Mouse (Mus musculus) midbrain, postnatal 0 days (tissue): Measurements from ENCODE around the gene Otx2. TPM values are rescaled to one million over a fixed set of nuclear protein-coding genes. Genes with fewer than 3 reads are reported as not detected.

ENCODE experiments used
- ATAC-seq: fragments of 200-750 bp; cut with Nextera tagmentation; 2 replicates; pipeline ENCODE4 v1.8.0; 2017; ENCODE audit warnings: moderate number of reproducible peaks, mild to moderate bottlenecking, moderate TSS enrichment, moderate library complexity; ENCODE audit not compliant: low FRiP score
- DNase-seq: peaks from one replicate; pipeline ENCODE4 v3.0.0-alpha.2; 2015; ENCODE audit warnings: low spot score
- H3K27ac ChIP-seq: fragments of 300-500 bp; sonication (generic); 2 replicates; pipeline ENCODE4 v1.5.1; 2014; ENCODE audit warnings: low read depth, mild to moderate bottlenecking, low read length, mixed read lengths
- H3K27me3 ChIP-seq: fragments of 300-500 bp; sonication (generic); 2 replicates; pipeline ENCODE4 v1.6.1; 2014; ENCODE audit warnings: low read length, control low read depth, mixed read lengths; ENCODE audit not compliant: insufficient read depth
- H3K36me3 ChIP-seq: fragments of 300-500 bp; sonication (generic); 2 replicates; pipeline ENCODE4 v1.6.1; 2014; ENCODE audit warnings: low read length, control low read depth, mixed read lengths; ENCODE audit not compliant: insufficient read depth
- H3K4me1 ChIP-seq: fragments of 300-500 bp; sonication (generic); 2 replicates; pipeline ENCODE4 v1.6.1; 2014; ENCODE audit warnings: mild to moderate bottlenecking, control low read depth, antibody characterized with exemption, low read length, mixed read lengths; ENCODE audit not compliant: insufficient read depth
- H3K4me2 ChIP-seq: fragments of 300-500 bp; sonication (generic); 2 replicates; pipeline ENCODE4 v1.6.1; 2014; ENCODE audit warnings: low read depth, mild to moderate bottlenecking, low read length, mixed read lengths; ENCODE audit not compliant: poor library complexity, severe bottlenecking
- H3K4me3 ChIP-seq: fragments of 300-500 bp; sonication (generic); 2 replicates; pipeline ENCODE4 v1.5.1; 2014; ENCODE audit warnings: low read depth, mild to moderate bottlenecking, low read length, moderate library complexity
- H3K9ac ChIP-seq: fragments of 300-500 bp; sonication (generic); replicated peaks from 2 replicates; pipeline ENCODE4 v1.6.1; 2014; ENCODE audit warnings: mild to moderate bottlenecking, low read length, moderate library complexity, mixed read lengths; ENCODE audit not compliant: poor library complexity, severe bottlenecking
- H3K9me3 ChIP-seq: fragments of 300-500 bp; sonication (generic); 2 replicates; pipeline ENCODE4 v1.6.1; 2016; ENCODE audit warnings: low read length, control low read depth
- CTCF ChIP-seq: IDR thresholded peaks from 2 replicates; pipeline ENCODE4 v1.5.1; 2016; ENCODE audit warnings: antibody characterized with exemption, mild to moderate bottlenecking
- WGBS: fragments of 180-500 bp; shearing (Covaris S2); extraction: QIAGEN DNeasy Blood & Tissue Kit; methylation state at CpG from one replicate; pipeline ENCODE4 v1.1.7; 2014; 5-methylcytosine and 5-hydroxymethylcytosine counted together
- polyA plus RNA-seq: library from polyadenylated mRNA; unstranded; fragments of >200 nt; fragmentation: Nextera tagmentation; extraction: Ambion mirVana; gene quantifications from 2 replicates; pipeline ENCODE4 v1.2.1, GENCODE M21; 2015
- total RNA-seq: library from RNA; depleted of rRNA; stranded (reverse); fragments of >200 nt; gene quantifications from 2 replicates; pipeline ENCODE4 v1.2.3, GENCODE M21; 2014

Otx2 gene
- total and polyA plus RNA-seq, 2 experiments from 2014 or later: 62.0 to 93.2 TPM

- Histone ChIP-seq H3K27ac (no peak overlapping the region), H3K4me3 (no peak overlapping the region), H3K27me3 (peaks cover 35% of the 10 kb centered on the region), H3K4me1 (no peaks in the 10 kb centered on the region), H3K36me3 (no peaks in the 10 kb centered on the region), H3K4me2 (peak overlapping the region; percentile 40), H3K9me3 (no peaks in the 10 kb centered on the region), H3K9ac (no peak overlapping the region)
- ATAC-seq: no peak
- WGBS: 52% methylated on average over 6 of the region's 6 CpGs
- TF ChIP-seq CTCF: no peak
- DNase-seq: no peak
These were observed 16.4 kb downstream of the Otx2 start for GRCm38 (mm10) chr14:48657241-48657640.

- Histone ChIP-seq H3K27ac (peak overlapping the region; percentile 51; the same call in 1 of the 2 replicates), H3K9ac (no peak overlapping the region), H3K4me1 (peaks cover under 1% of the 10 kb centered on the region; the same call in 1 of the 2 replicates), H3K36me3 (no peaks in the 10 kb centered on the region), H3K27me3 (peaks cover 38% of the 10 kb centered on the region), H3K4me3 (no peak overlapping the region), H3K4me2 (peak overlapping the region; percentile 40), H3K9me3 (no peaks in the 10 kb centered on the region)
- ATAC-seq (no peak), DNase-seq (no peak)
- 49% methylated on average over 4 of the region's 4 CpGs for WGBS
- no peak for TF ChIP-seq CTCF
These were observed 16.9 kb downstream of the Otx2 start for GRCm38 (mm10) chr14:48656711-48657110.

- H3K9me3 ChIP-seq: no peaks in the 10 kb centered on the region
- peak overlapping the region; percentile 51; the same call in 1 of the 2 replicates for H3K27ac ChIP-seq
- no peak for TF ChIP-seq CTCF
- DNase-seq (no peak), ATAC-seq (no peak)
- peak overlapping the region; percentile 40 for H3K4me2 ChIP-seq
- WGBS: 12% methylated on average over 21 of the region's 21 CpGs
- peaks cover 39% of the 10 kb centered on the region for H3K27me3 ChIP-seq
- peak overlapping the region; percentile 5; the same call in 1 of the 2 replicates for H3K9ac ChIP-seq
- peaks cover 6% of the 10 kb centered on the region; the same call in 1 of the 2 replicates for H3K4me1 ChIP-seq
- peak overlapping the region; percentile 11; the same call in 1 of the 2 replicates for H3K4me3 ChIP-seq
- no peaks in the 10 kb centered on the region for H3K36me3 ChIP-seq
These were observed 17.6 kb downstream of the Otx2 start for GRCm38 (mm10) chr14:48655792-48656550.

- H3K9ac ChIP-seq: peak overlapping the region; percentile 5; the same call in 1 of the 2 replicates
- H3K36me3 ChIP-seq: no peaks in the 10 kb centered on the region
- DNase-seq: no peak
- H3K9me3 ChIP-seq: no peaks in the 10 kb centered on the region
- no peak for ATAC-seq
- peaks cover 33% of the 10 kb centered on the region for H3K27me3 ChIP-seq
- 10% methylated on average over 33 of the region's 33 CpGs for WGBS
- peaks cover 6% of the 10 kb centered on the region; the same call in 1 of the 2 replicates for H3K4me1 ChIP-seq
- peak overlapping the region; percentile 40 for H3K4me2 ChIP-seq
- TF ChIP-seq CTCF: no peak
- peak overlapping the region; percentile 51 for H3K27ac ChIP-seq
- H3K4me3 ChIP-seq: peak overlapping the region; percentile 11; the same call in 1 of the 2 replicates
These were observed 18.4 kb downstream of the Otx2 start for GRCm38 (mm10) chr14:48655073-48655791.

- no peak for DNase-seq
- Histone ChIP-seq H3K9me3 (no peaks in the 10 kb centered on the region), H3K27ac (peak overlapping the region; percentile 51), H3K4me2 (peak overlapping the region; percentile 40), H3K4me1 (peaks cover 6% of the 10 kb centered on the region; the same call in 1 of the 2 replicates), H3K36me3 (no peaks in the 10 kb centered on the region), H3K4me3 (peak overlapping the region; percentile 11; the same call in 1 of the 2 replicates), H3K27me3 (peaks cover 30% of the 10 kb centered on the region), H3K9ac (no peak overlapping the region)
- TF ChIP-seq CTCF: no peak
- WGBS: 23% methylated on average over 20 of the region's 20 CpGs
- no peak for ATAC-seq
These were observed 19.0 kb downstream of the Otx2 start for GRCm38 (mm10) chr14:48654551-48655072.
